Mouse (Mus musculus): ENCODE measurements around the gene Shmt1.

DNA sequence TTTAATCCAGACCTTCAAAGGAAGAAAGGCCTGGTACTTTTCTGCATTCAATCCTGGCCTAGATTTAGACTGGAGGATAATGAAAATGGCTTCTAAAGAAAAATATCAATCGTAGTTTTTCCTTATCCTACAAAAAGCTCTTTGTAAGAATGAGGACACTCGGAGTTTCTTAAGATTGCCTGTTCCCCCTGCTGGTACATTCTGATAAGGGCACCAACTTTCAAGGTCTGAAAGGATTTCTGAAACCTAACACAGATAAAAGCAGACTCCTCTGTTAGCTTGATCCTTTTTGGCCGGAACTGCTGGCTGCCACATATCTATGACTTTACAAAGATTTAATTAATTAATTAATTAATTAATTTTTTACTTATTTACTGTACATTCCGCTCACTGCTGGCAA, 44.5 kb downstream of the Shmt1 start:
- TF ChIP-seq CTCF (IDR thresholded peaks at IDR 0.05; ENCODE audit: extremely low read depth, insufficient read length, insufficient replicate concordance, low read depth, low read length) (no peak), POLR2A (IDR thresholded peaks at IDR 0.05; ENCODE audit: low read depth, low read length) (no peak)
